Mouse (Mus musculus) common myeloid progenitor, adult 5-6 weeks (primary cell): ENCODE measurements around the gene Gpr157. TPM values are rescaled to one million over a fixed set of nuclear protein-coding genes. Genes with fewer than 3 reads are reported as not detected.
"Not testable (repeated sequence)": the region's sequence is repeated elsewhere in the genome, so short reads cannot be mapped to it uniquely, and the experiment has no call there.

Experiments used
- ATAC-seq: replicated peaks from 2 replicates; pipeline ENCODE4 v1.8.0; 2016; ENCODE audit warnings: low read depth, mild to moderate bottlenecking, moderate TSS enrichment, inconsistent platforms; ENCODE audit not compliant: poor library complexity, severe bottlenecking
- total RNA-seq: library from RNA; stranded (forward); fragments of 200-1000, 187-1606 nt; gene quantifications from 2 replicates; pipeline ENCODE4 v1.2.3, GENCODE M21; 2017

The Gpr157 gene
- total RNA-seq = 1.7 and 2.0 TPM in 2 replicates

GRCm38 (mm10) chr4:150087161-150087889 is at the start of gene Gpr157:
TSS of gene Gpr157 (plus strand) at chr4:150087365.
- peak; percentile 94 for ATAC-seq

GRCm38 (mm10) chr4:150038533-150038932 is 48.6 kb upstream of the Gpr157 start:
- ATAC-seq = no peak

- no peak for ATAC-seq
These were observed 47.1 kb upstream of the Gpr157 start for GRCm38 (mm10) chr4:150040003-150040581.

GRCm38 (mm10) chr4:150040856-150041255 is 46.3 kb upstream of the Gpr157 start:
- ATAC-seq = not testable (repeated sequence)

- ATAC-seq = no peak
These were observed 45.6 kb upstream of the Gpr157 start for GRCm38 (mm10) chr4:150041346-150042110.

- ATAC-seq = no peak
These were observed 43.6 kb upstream of the Gpr157 start for GRCm38 (mm10) chr4:150043591-150043990.

GRCm38 (mm10) chr4:150048038-150048437 is 39.1 kb upstream of the Gpr157 start:
- ATAC-seq = peak; percentile 77

GRCm38 (mm10) chr4:150048478-150049156 is 38.5 kb upstream of the Gpr157 start:
- peak; percentile 45 for ATAC-seq

GRCm38 (mm10) chr4:150049157-150049513 is 38.0 kb upstream of the Gpr157 start:
- ATAC-seq = no peak

- no peak for ATAC-seq
These were observed 37.5 kb upstream of the Gpr157 start for GRCm38 (mm10) chr4:150049564-150050226.

- ATAC-seq = no peak
These were observed 35.7 kb upstream of the Gpr157 start for GRCm38 (mm10) chr4:150051514-150051913.

- ATAC-seq = no peak
These were observed 34.8 kb upstream of the Gpr157 start for GRCm38 (mm10) chr4:150052380-150052779.

- ATAC-seq = no peak
These were observed 31.0 kb upstream of the Gpr157 start for GRCm38 (mm10) chr4:150056171-150056570.

GRCm38 (mm10) chr4:150057722-150058121 is 29.4 kb upstream of the Gpr157 start:
- ATAC-seq = no peak

GRCm38 (mm10) chr4:150059841-150060468 is 27.2 kb upstream of the Gpr157 start:
- peak; percentile 77 for ATAC-seq

GRCm38 (mm10) chr4:150060469-150061170 is 26.5 kb upstream of the Gpr157 start:
- ATAC-seq = peak; percentile 23

GRCm38 (mm10) chr4:150061432-150062225 is 25.5 kb upstream of the Gpr157 start:
- no peak for ATAC-seq

GRCm38 (mm10) chr4:150066706-150067323 is 20.4 kb upstream of the Gpr157 start:
- ATAC-seq = no peak
